8 mouse cellular contexts compared by ENCODE assay signal in the genomic region with DNA sequence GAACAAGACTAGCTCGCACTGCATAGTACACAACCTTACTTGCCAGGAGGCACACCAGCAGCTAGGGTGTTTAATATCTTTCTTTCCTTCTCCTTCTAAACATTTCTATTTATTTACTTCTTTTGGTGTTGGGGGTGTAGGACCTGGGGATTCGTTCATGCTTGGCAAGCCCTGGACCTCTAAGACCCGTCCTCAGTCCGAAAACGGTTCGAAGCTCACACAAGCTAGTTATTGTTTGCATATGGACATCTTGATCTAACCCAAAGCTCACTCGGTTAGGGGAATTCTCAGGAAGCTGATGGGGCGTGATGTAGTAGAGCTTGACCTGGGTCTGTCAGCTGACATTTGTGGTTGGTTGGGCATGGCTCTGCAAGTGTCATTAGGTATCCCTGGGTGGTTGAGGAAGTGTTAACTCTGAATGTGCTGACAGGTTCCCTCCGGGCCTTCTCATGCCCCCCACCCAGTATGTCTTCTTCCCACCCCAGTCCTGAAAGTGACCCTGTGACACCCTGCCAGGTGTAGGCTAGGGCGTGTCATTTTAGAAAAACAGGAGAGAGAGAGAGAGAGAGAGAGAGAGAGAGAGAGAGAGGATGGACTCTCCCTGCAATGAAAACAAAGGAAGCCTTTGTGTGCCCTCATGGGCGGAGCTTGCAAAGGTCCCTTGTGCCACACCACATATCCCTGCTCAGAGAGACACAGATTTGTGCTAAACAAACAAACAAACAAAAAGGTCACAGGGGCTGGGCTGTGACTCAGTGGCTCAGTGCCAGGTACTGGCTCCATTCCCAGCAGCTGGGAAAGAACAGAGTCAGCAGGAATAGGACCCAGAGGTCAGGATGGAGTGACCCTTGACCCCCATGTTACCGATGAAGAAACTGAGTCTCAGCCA. TPM values are rescaled to one million over a fixed set of nuclear protein-coding genes. Genes with fewer than 3 reads are reported as not detected.
DNase-seq lines count a peak whose midpoint lies in the region; ATAC-seq and TF ChIP-seq lines count a peak whose summit lies in the region.

No protein-coding gene starts in this region.

- peak overlapping the region; percentile 57 for H3K27ac ChIP-seq in intestine, embryonic 16.5 days (ENCODE audit: low read length)
- peak overlapping the region; percentile 63 for H3K27ac ChIP-seq in stomach, postnatal 0 days (replicated peaks)
- no peak overlapping the region for H3K27ac ChIP-seq in midbrain, postnatal 0 days (ENCODE audit: low read depth, low read length)

- no peaks in the 10 kb centered on the region; the same call in 1 of the 2 replicates for H3K36me3 ChIP-seq in intestine, embryonic 16.5 days (ENCODE audit: control insufficient read depth, insufficient read depth, low read length)
- H3K36me3 ChIP-seq in stomach, postnatal 0 days (ENCODE audit: control insufficient read depth, insufficient read depth, low read length) = no peaks in the 10 kb centered on the region
- H3K36me3 ChIP-seq in midbrain, postnatal 0 days (ENCODE audit: insufficient read depth, low read length) = no peaks in the 10 kb centered on the region

- no peaks in the 10 kb centered on the region for H3K9me3 ChIP-seq in intestine, embryonic 16.5 days (ENCODE audit: control insufficient read depth, low read length)
- no peaks in the 10 kb centered on the region for H3K9me3 ChIP-seq in stomach, postnatal 0 days (ENCODE audit: control insufficient read depth, low read length)
- H3K9me3 ChIP-seq in midbrain, postnatal 0 days (ENCODE audit: low read length) = no peaks in the 10 kb centered on the region

- no peak for TF ChIP-seq CTCF in stomach, postnatal 0 days (IDR thresholded peaks at IDR 0.05; ENCODE audit: low read depth)
- no peak for TF ChIP-seq CTCF in midbrain, postnatal 0 days (IDR thresholded peaks at IDR 0.05)

- 54% methylated on average over 12 of the region's 12 CpGs for WGBS in intestine, embryonic 16.5 days
- WGBS in stomach, postnatal 0 days = 45% methylated on average over 12 of the region's 12 CpGs
- WGBS in midbrain, postnatal 0 days = 56% methylated on average over 12 of the region's 12 CpGs

- ATAC-seq in intestine, embryonic 16.5 days = peak; percentile 67
- peak; percentile 58 for ATAC-seq in stomach, postnatal 0 days (ENCODE audit: low FRiP score, low TSS enrichment)
- no peak for ATAC-seq in midbrain, postnatal 0 days (ENCODE audit: low FRiP score)

- H3K4me3 ChIP-seq in intestine, embryonic 16.5 days (ENCODE audit: low read length) = no peak overlapping the region
- no peak overlapping the region for H3K4me3 ChIP-seq in stomach, postnatal 0 days (ENCODE audit: low read depth, low read length)
- H3K4me3 ChIP-seq in midbrain, postnatal 0 days (ENCODE audit: low read depth, low read length) = no peak overlapping the region

- H3K27me3 ChIP-seq in intestine, embryonic 16.5 days (replicated peaks; ENCODE audit: control insufficient read depth, insufficient read depth, low read length) = no peaks in the 10 kb centered on the region
- no peaks in the 10 kb centered on the region for H3K27me3 ChIP-seq in stomach, postnatal 0 days (ENCODE audit: control insufficient read depth, insufficient read depth, low read length)
- no peaks in the 10 kb centered on the region for H3K27me3 ChIP-seq in midbrain, postnatal 0 days (ENCODE audit: insufficient read depth, low read length)

- DNase-seq in cerebellum, postnatal 36 days = peak; percentile 18
- DNase-seq in cerebellum, postnatal 4 days (ENCODE audit: low spot score in 2 of 2) = no peak
- peak; percentile 76 for DNase-seq in 3T3-L1 (ENCODE audit: low read depth, low spot score)
- peak; percentile 76 to 84 for DNase-seq in adrenal gland, postnatal 36 days
- DNase-seq in lung, postnatal 14 days = peak; percentile 54
- DNase-seq in stomach, postnatal 0 days (ENCODE audit: low spot score) = peak; percentile 63
- no peak for DNase-seq in midbrain, postnatal 0 days (ENCODE audit: low spot score)

- no peak overlapping the region for H3K9ac ChIP-seq in intestine, embryonic 16.5 days (ENCODE audit: low read depth, low read length)
- H3K9ac ChIP-seq in stomach, postnatal 0 days (ENCODE audit: low read length) = no peak overlapping the region
- H3K9ac ChIP-seq in midbrain, postnatal 0 days (replicated peaks; ENCODE audit: low read length, poor library complexity, severe bottlenecking) = no peak overlapping the region

- peaks cover 26% of the 10 kb centered on the region for H3K4me1 ChIP-seq in intestine, embryonic 16.5 days (ENCODE audit: control insufficient read depth, insufficient read depth, low read length)
- no peaks in the 10 kb centered on the region for H3K4me1 ChIP-seq in stomach, postnatal 0 days (replicated peaks; ENCODE audit: control insufficient read depth, insufficient read depth)
- H3K4me1 ChIP-seq in midbrain, postnatal 0 days (ENCODE audit: insufficient read depth, low read length) = no peaks in the 10 kb centered on the region

- no peak for TF ChIP-seq EP300 in stomach, postnatal 0 days (optimal IDR thresholded peaks at IDR 0.05)

- H3K4me2 ChIP-seq in intestine, embryonic 16.5 days (ENCODE audit: low read depth, low read length) = no peak overlapping the region
- H3K4me2 ChIP-seq in stomach, postnatal 0 days (replicated peaks; ENCODE audit: low read depth) = no peak overlapping the region
- H3K4me2 ChIP-seq in midbrain, postnatal 0 days (ENCODE audit: low read depth, low read length, poor library complexity, severe bottlenecking) = no peak overlapping the region

RNA-seq across cellular contexts. Expression of gene Irak2, which starts 23.3 kb away (rescaled TPM):
- 10 to 100 TPM; 17.8 to 21.9 TPM for total RNA-seq in adrenal gland, postnatal 36 days (2021)
- 15.4 and 19.8 TPM in 2 replicates for polyA plus RNA-seq in intestine, embryonic 16.5 days (2015; fragmentation: Nextera tagmentation; extraction: Ambion mirVana)
- polyA plus RNA-seq in stomach, postnatal 0 days (2015; fragmentation: Nextera tagmentation; extraction: Ambion mirVana) = 9.6 and 10.2 TPM in 2 replicates
- 5.2 and 7.6 TPM in 2 replicates for total RNA-seq in midbrain, postnatal 0 days (2014; rRNA removed)
- 2.5 and 2.7 TPM in 2 replicates for polyA plus RNA-seq in midbrain, postnatal 0 days (2015; fragmentation: Nextera tagmentation; extraction: Ambion mirVana)

RNA-seq across cellular contexts. Expression of gene Tatdn2, which starts 35.3 kb away (rescaled TPM):
- 10 to 100 TPM; 58.0 to 60.5 TPM for total RNA-seq in adrenal gland, postnatal 36 days (2021)
- polyA plus RNA-seq in intestine, embryonic 16.5 days (2015; fragmentation: Nextera tagmentation; extraction: Ambion mirVana) = 0.60 and 0.65 TPM in 2 replicates
- 0.73 and 0.97 TPM in 2 replicates for polyA plus RNA-seq in stomach, postnatal 0 days (2015; fragmentation: Nextera tagmentation; extraction: Ambion mirVana)
- total RNA-seq in midbrain, postnatal 0 days (2014; rRNA removed) = 63.4 and 72.7 TPM in 2 replicates
- polyA plus RNA-seq in midbrain, postnatal 0 days (2015; fragmentation: Nextera tagmentation; extraction: Ambion mirVana) = 1.2 and 1.5 TPM in 2 replicates

RNA-seq across cellular contexts. Expression of gene Vhl, which starts 37.8 kb away (rescaled TPM):
- total RNA-seq in adrenal gland, postnatal 36 days (2021) = 10 to 100 TPM; 27.1 to 32.8 TPM
- 27.5 and 30.5 TPM in 2 replicates for polyA plus RNA-seq in intestine, embryonic 16.5 days (2015; fragmentation: Nextera tagmentation; extraction: Ambion mirVana)
- 23.4 and 24.3 TPM in 2 replicates for polyA plus RNA-seq in stomach, postnatal 0 days (2015; fragmentation: Nextera tagmentation; extraction: Ambion mirVana)
- 83.1 and 86.1 TPM in 2 replicates for total RNA-seq in midbrain, postnatal 0 days (2014; rRNA removed)
- polyA plus RNA-seq in midbrain, postnatal 0 days (2015; fragmentation: Nextera tagmentation; extraction: Ambion mirVana) = 64.9 and 70.4 TPM in 2 replicates

RNA-seq across cellular contexts. Expression of gene Brk1, which starts 57.0 kb away (rescaled TPM):
- 100 to 1,000 TPM; 164 to 225 TPM for total RNA-seq in adrenal gland, postnatal 36 days (2021)
- 185 and 199 TPM in 2 replicates for polyA plus RNA-seq in intestine, embryonic 16.5 days (2015; fragmentation: Nextera tagmentation; extraction: Ambion mirVana)
- 199 and 201 TPM in 2 replicates for polyA plus RNA-seq in stomach, postnatal 0 days (2015; fragmentation: Nextera tagmentation; extraction: Ambion mirVana)
- total RNA-seq in midbrain, postnatal 0 days (2014; rRNA removed) = 210 and 215 TPM in 2 replicates
- polyA plus RNA-seq in midbrain, postnatal 0 days (2015; fragmentation: Nextera tagmentation; extraction: Ambion mirVana) = 284 and 289 TPM in 2 replicates

RNA-seq across cellular contexts. Expression of gene Ghrl, which starts 58.1 kb away (rescaled TPM):
- total RNA-seq in adrenal gland, postnatal 36 days (2021) = not detected
- polyA plus RNA-seq in intestine, embryonic 16.5 days (2015; fragmentation: Nextera tagmentation; extraction: Ambion mirVana) = 169 and 177 TPM in 2 replicates
- 514 and 560 TPM in 2 replicates for polyA plus RNA-seq in stomach, postnatal 0 days (2015; fragmentation: Nextera tagmentation; extraction: Ambion mirVana)
- not detected in 2 replicates for total RNA-seq in midbrain, postnatal 0 days (2014; rRNA removed)
- polyA plus RNA-seq in midbrain, postnatal 0 days (2015; fragmentation: Nextera tagmentation; extraction: Ambion mirVana) = 0.47 TPM in 1 of 2 replicates, not detected in the other

Comparison
In these comparisons a context has a peak if more than half of its experiments do, and no peak if none do; other contexts are left out.
1. DNase-seq: peak in cerebellum, postnatal 36 days (2 of 2), 3T3-L1 (single experiment), adrenal gland, postnatal 36 days (2 of 2), lung, postnatal 14 days (single experiment) and stomach, postnatal 0 days (single experiment); none in cerebellum, postnatal 4 days (0 of 2) and midbrain, postnatal 0 days (single experiment).